Mouse (Mus musculus) MEL (cell line): ENCODE results near the gene Magi2. TPM values are rescaled to one million over a fixed set of nuclear protein-coding genes. Genes with fewer than 3 reads are reported as not detected.

Source experiments
- DNase-seq: peaks from one replicate; pipeline ENCODE4 v3.0.0; 2011; ENCODE audit warnings: low read depth, low spot score
- H3K27ac ChIP-seq: 2 replicates; pipeline ENCODE4 v1.5.1; 2012; ENCODE audit warnings: low read depth, mild to moderate bottlenecking, control low read depth, low read length, moderate library complexity; ENCODE audit not compliant: control insufficient read depth
- H3K27me3 ChIP-seq, 2 experiments: fragments of 150-350 bp in 1 of 2; sonication (generic) in 1 of 2; 2 replicates each; pipeline ENCODE4 v1.6.1; 2012; ENCODE audit warnings: low read length in 2 of 2, mild to moderate bottlenecking in 2 of 2, improper control_type of control experiment in 1 of 2, moderate library complexity in 1 of 2; ENCODE audit not compliant: insufficient read depth in 2 of 2, control insufficient read depth in 1 of 2
- H3K36me3 ChIP-seq, 2 experiments: 2 replicates each; pipeline ENCODE4 v1.6.1; 2012 to 2014; ENCODE audit warnings: low read length in 2 of 2, improper control_type of control experiment in 1 of 2, inconsistent platforms in 1 of 2, mild to moderate bottlenecking in 1 of 2; ENCODE audit not compliant: insufficient read depth in 2 of 2, control insufficient read depth in 1 of 2
- H3K4me1 ChIP-seq, 2 experiments: fragments of 150-350 bp in 1 of 2; sonication (generic) in 1 of 2; 2 replicates each; pipeline ENCODE4 v1.6.1; 2012; ENCODE audit warnings: low read length in 2 of 2, improper control_type of control experiment in 1 of 2, mild to moderate bottlenecking in 1 of 2; ENCODE audit not compliant: insufficient read depth in 2 of 2, control insufficient read depth in 1 of 2
- H3K4me3 ChIP-seq, 2 experiments: fragments of 150-350 bp in 1 of 2; sonication (generic) in 1 of 2; 2 replicates each; pipeline ENCODE4 v1.5.1; 2012; ENCODE audit warnings: low read depth in 2 of 2, low read length in 2 of 2, mild to moderate bottlenecking in 2 of 2, moderate library complexity in 2 of 2, control low read depth in 1 of 2, improper control_type of control experiment in 1 of 2; ENCODE audit not compliant: control insufficient read depth in 1 of 2, insufficient read depth in 1 of 2
- H3K79me2 ChIP-seq: 2 replicates; pipeline ENCODE4 v1.6.1; 2012; ENCODE audit warnings: mild to moderate bottlenecking, low read length, moderate library complexity; ENCODE audit not compliant: control insufficient read depth, poor library complexity, insufficient read depth
- H3K9ac ChIP-seq: 2 replicates; pipeline ENCODE4 v1.6.1; 2012; ENCODE audit warnings: low read depth, mild to moderate bottlenecking, control low read depth, low read length, moderate library complexity; ENCODE audit not compliant: control insufficient read depth, poor library complexity, severe bottlenecking
- H3K9me3 ChIP-seq: fragments of 150-350 bp; sonication (generic); replicated peaks from 2 replicates; pipeline ENCODE4 v1.6.1; 2012; ENCODE audit warnings: mild to moderate bottlenecking, low read length, improper control_type of control experiment, moderate library complexity; ENCODE audit not compliant: insufficient read depth
- BHLHE40 ChIP-seq: IDR thresholded peaks from 2 replicates; pipeline ENCODE4 v1.6.1; 2012; ENCODE audit warnings: low read depth, mild to moderate bottlenecking, inconsistent platforms, low read length, improper control_type of control experiment, borderline replicate concordance
- E2F4 ChIP-seq: IDR thresholded peaks from 2 replicates; pipeline ENCODE4 v1.6.1; 2011; ENCODE audit warnings: low read depth, low read length, improper control_type of control experiment, borderline replicate concordance
- ETS1 ChIP-seq: IDR thresholded peaks from 2 replicates; pipeline ENCODE4 v1.6.1; 2012; ENCODE audit warnings: low read depth, mild to moderate bottlenecking, inconsistent platforms, low read length, improper control_type of control experiment, moderate library complexity
- GABPA ChIP-seq: IDR thresholded peaks from 2 replicates; pipeline ENCODE4 v1.6.1; 2012; ENCODE audit warnings: low read depth, mild to moderate bottlenecking, inconsistent platforms, low read length, improper control_type of control experiment, moderate library complexity
- GATA1 ChIP-seq: IDR thresholded peaks from 2 replicates; pipeline ENCODE4 v1.6.1; 2011; ENCODE audit warnings: low read depth, low read length, improper control_type of control experiment
- MAFK ChIP-seq: IDR thresholded peaks from 2 replicates; pipeline ENCODE4 v1.6.1; 2011; ENCODE audit warnings: low read depth, mild to moderate bottlenecking, low read length, improper control_type of control experiment, borderline replicate concordance
- MAX ChIP-seq: IDR thresholded peaks from 2 replicates; pipeline ENCODE4 v1.6.1; 2011; ENCODE audit warnings: low read length, improper control_type of control experiment
- MEF2A ChIP-seq: IDR thresholded peaks from 2 replicates; pipeline ENCODE4 v1.6.1; 2014; ENCODE audit warnings: low read depth, mild to moderate bottlenecking, inconsistent platforms, low read length, improper control_type of control experiment; ENCODE audit not compliant: poor library complexity, insufficient replicate concordance, severe bottlenecking; ENCODE audit errors: extremely low read depth
- MXI1 ChIP-seq: IDR thresholded peaks from 2 replicates; pipeline ENCODE4 v1.6.1; 2011; ENCODE audit warnings: mild to moderate bottlenecking, low read depth, low read length, improper control_type of control experiment
- NRF1 ChIP-seq: IDR thresholded peaks from 2 replicates; pipeline ENCODE4 v1.6.1; 2014; ENCODE audit warnings: low read depth, mild to moderate bottlenecking, inconsistent platforms, low read length, improper control_type of control experiment, moderate library complexity; ENCODE audit not compliant: poor library complexity, insufficient read depth, severe bottlenecking
- POLR2AphosphoS2 ChIP-seq: IDR thresholded peaks from 2 replicates; pipeline ENCODE4 v1.6.1; 2011; ENCODE audit warnings: low read length, improper control_type of control experiment
- RCOR1 ChIP-seq: IDR thresholded peaks from 2 replicates; pipeline ENCODE4 v1.6.1; 2012; ENCODE audit warnings: low read depth, mild to moderate bottlenecking, inconsistent platforms, low read length, improper control_type of control experiment
- SIN3A ChIP-seq: IDR thresholded peaks from 2 replicates; pipeline ENCODE4 v1.6.1; 2012; ENCODE audit warnings: low read length, improper control_type of control experiment, inconsistent platforms
- SMC3 ChIP-seq: IDR thresholded peaks from 2 replicates; pipeline ENCODE4 v1.6.1; 2011; ENCODE audit warnings: low read depth, low read length, improper control_type of control experiment
- ZC3H11A ChIP-seq: IDR thresholded peaks from 2 replicates; pipeline ENCODE4 v1.6.1; 2012; ENCODE audit warnings: low read depth, mild to moderate bottlenecking, inconsistent platforms, low read length, improper control_type of control experiment
- ZKSCAN1 ChIP-seq: IDR thresholded peaks from 2 replicates; pipeline ENCODE4 v1.6.1; 2012; ENCODE audit warnings: low read depth, mild to moderate bottlenecking, inconsistent platforms, low read length, improper control_type of control experiment, moderate library complexity
- ZNF384 ChIP-seq: IDR thresholded peaks from 2 replicates; pipeline ENCODE4 v1.6.1; 2012; ENCODE audit warnings: low read depth, mild to moderate bottlenecking, inconsistent platforms, low read length, improper control_type of control experiment
- polyA plus RNA-seq, 2 experiments: library from polyadenylated mRNA; stranded (reverse) in 1 of 2; unstranded in 1 of 2; fragments of >175 nt in 1 of 2; fragments of >200 nt in 1 of 2; gene quantifications; 2 replicates each; pipeline versions ENCODE4 v1.2.1 to v1.2.4; 2012; ENCODE audit warnings: low replicate concordance in 2 of 2, low read depth in 1 of 2; ENCODE audit not compliant: insufficient read length in 2 of 2, insufficient read depth in 1 of 2, missing spikeins in 1 of 2
- total RNA-seq: library from RNA; depleted of rRNA; stranded (reverse); fragments of 300-350 nt; gene quantifications from 2 replicates; pipeline ENCODE4 v1.2.3, GENCODE M21; 2012

Magi2 gene
- total and polyA plus RNA-seq, 3 experiments, result 0.46 to 0.47 TPM; not detected in 1

DNA sequence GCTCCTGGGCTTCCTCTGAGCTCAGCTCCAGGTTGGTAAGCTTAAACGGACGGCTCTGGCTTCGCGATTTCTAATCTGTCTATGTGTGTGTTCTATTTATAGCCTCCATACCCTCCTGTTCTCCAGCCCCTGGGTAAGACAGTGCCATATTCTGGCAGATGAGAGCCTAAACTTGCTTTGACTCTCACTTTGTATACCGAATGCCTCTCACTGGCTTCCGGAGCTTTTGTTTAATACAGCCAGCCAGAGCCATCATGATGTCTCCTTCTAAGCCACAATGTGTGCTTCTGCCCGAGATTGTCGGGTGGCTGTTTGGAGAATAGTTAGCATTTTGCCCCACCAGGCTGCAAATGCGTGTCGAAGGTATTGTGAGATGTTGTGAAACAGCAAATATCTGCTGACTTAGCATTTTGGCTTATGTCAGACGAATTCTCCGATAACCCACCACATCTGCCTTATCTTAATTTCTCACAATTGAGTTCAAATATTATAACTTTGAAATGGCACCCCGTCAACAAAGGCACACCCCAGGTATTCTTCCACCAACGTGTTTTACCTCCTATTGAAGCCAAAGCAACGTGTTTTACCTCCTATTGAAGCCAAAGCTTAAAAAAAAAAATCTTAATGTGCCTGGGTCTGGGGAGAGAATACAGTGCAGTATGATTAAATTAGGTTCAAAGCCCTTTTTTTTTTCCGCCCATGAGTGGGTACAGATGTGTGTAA lies 681.3 kb downstream of the Magi2 start:
- Histone ChIP-seq H3K79me2 (no peaks in the 10 kb centered on the region), H3K27ac (no peak overlapping the region), H3K36me3 (no peaks in the 10 kb centered on the region), H3K27me3 (no peaks in the 10 kb centered on the region), H3K4me1 (no peaks in the 10 kb centered on the region), H3K4me3 (no peak overlapping the region), H3K9ac (no peak overlapping the region), H3K9me3 (no peaks in the 10 kb centered on the region)
- no peak for DNase-seq
- TF ChIP-seq MAFK (peak; percentile 50; the same call in 1 of the 2 replicates), E2F4 (no peak)

DNA sequence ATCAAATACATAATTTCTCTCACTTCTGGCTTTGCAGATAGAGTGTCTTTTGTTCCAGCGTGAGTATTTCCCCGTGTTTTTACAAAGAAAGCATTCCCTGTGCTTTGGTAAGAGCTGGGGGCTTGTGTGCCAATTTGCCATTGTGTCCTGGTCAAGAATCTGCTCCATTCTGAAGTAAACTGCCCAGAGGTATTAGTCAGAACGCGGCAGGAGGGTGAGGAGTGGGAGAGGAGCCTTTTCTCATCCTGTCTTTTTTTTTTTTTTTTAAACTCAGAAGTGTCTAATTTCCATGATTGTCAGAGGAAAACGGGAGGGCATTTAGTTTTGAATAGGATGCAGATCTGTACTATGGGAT lies 681.8 kb downstream of the Magi2 start:
- DNase-seq, result no peak
- Histone ChIP-seq H3K9me3 (no peaks in the 10 kb centered on the region), H3K9ac (no peak overlapping the region), H3K27ac (no peak overlapping the region), H3K4me3 (no peak overlapping the region), H3K79me2 (no peaks in the 10 kb centered on the region), H3K36me3 (no peaks in the 10 kb centered on the region), H3K27me3 (no peaks in the 10 kb centered on the region), H3K4me1 (no peaks in the 10 kb centered on the region)
- TF ChIP-seq POLR2AphosphoS2 (no peak), ZC3H11A (no peak), MEF2A (no peak), NRF1 (no peak), RCOR1 (no peak), BHLHE40 (no peak), SMC3 (no peak), MAX (no peak), ZKSCAN1 (no peak), GATA1 (no peak), MXI1 (no peak), ZNF384 (no peak), SIN3A (no peak), E2F4 (no peak), ETS1 (no peak), GABPA (no peak)
